Mouse (Mus musculus): ENCODE data around the gene Vps37c. TPM values are rescaled to one million over a fixed set of nuclear protein-coding genes. Genes with fewer than 3 reads are reported as not detected.

The Vps37c gene
- total and polyA plus RNA-seq, 3 experiments: 18.6 to 24.6 (median 20.7) TPM

- Histone ChIP-seq H3K4me1 (ENCODE audit: control insufficient read depth, insufficient read depth, low read length) (peaks cover 5% of the 10 kb centered on the region; the same call in 1 of the 2 replicates), H3K4me3 (no peak overlapping the region), H3K9ac (ENCODE audit: low read depth, low read length) (no peak overlapping the region), H3K27me3 (ENCODE audit: control insufficient read depth, insufficient read depth, low read length) (no peaks in the 10 kb centered on the region), H3K36me3 (ENCODE audit: control insufficient read depth, insufficient read depth, low read length) (no peaks in the 10 kb centered on the region), H3K27ac (no peak overlapping the region), H3K79me2 (replicated peaks; ENCODE audit: control insufficient read depth, insufficient read depth, low read length) (no peaks in the 10 kb centered on the region)
- intact Hi-C loops (cut with DNase I): loop anchor here (1.0 to 5.0 kb wide), 2 partner anchors 117 to 263 kb away; no protein-coding TSS in a partner anchor
- 85% methylated on average over 6 of the region's 6 CpGs for WGBS
- DNase-seq: no peak
- TF ChIP-seq CTCF (IDR thresholded peaks at IDR 0.05) (no peak), POLR2A (IDR thresholded peaks at IDR 0.05; ENCODE audit: insufficient read depth, low read depth, low read length) (no peak), EP300 (IDR thresholded peaks at IDR 0.05; ENCODE audit: insufficient read depth, low read depth, low read length) (no peak)
Measured at GRCm38 (mm10) chr19:10714168-10714567, 25.6 kb downstream of the Vps37c start.

DNA sequence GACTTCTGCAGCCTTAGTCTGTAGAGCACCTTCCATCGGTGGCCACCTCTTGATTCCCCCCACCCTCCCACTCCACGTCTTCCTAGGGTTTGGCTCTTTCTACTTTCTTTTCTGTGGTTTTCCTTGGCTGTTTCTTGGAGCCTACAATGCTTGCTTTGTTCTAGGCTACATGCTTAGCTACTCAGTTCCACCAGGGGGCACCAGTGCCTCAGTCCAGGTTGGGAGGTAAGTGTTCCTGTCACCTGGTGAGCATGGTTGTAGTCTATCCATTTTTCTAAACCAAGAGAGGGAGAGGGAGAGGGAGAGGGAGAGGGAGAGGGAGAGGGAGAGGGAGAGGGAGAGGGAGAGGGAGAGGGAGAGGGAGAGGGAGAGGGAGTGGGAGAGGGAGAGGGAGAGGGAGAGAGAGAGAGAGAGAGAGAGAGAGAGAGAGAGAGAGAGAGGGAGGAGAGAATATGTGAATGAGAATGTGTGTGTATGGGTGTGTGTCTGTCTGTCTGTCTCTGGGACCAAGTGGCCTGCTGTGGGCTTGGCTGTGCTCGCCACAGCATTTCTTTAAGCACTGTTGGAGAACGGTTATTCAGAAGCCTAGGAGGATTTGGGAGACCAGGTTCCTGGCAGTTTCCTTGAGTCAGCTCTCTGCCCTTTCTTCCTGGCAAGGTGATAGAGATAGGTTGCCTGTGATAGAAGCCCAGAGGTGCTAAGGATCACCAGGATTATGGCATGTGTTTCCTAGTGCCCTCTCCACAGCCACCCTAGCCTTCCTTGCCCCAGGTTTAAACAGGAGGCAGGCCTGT, 26.3 kb downstream of the Vps37c start:
- H3K27me3 ChIP-seq (ENCODE audit: control insufficient read depth, insufficient read depth, low read length): no peaks in the 10 kb centered on the region
- intact Hi-C loops (cut with DNase I): loop anchor here (1.0 to 5.0 kb wide), 3 partner anchors 116 to 262 kb away; partner anchors contain the start of gene Tmem109
- peaks cover 4% of the 10 kb centered on the region; the same call in 1 of the 2 replicates for H3K4me1 ChIP-seq (ENCODE audit: control insufficient read depth, insufficient read depth, low read length)
- no peak overlapping the region for H3K4me3 ChIP-seq
- H3K27ac ChIP-seq: no peak overlapping the region
- TF ChIP-seq POLR2A (IDR thresholded peaks at IDR 0.05; ENCODE audit: insufficient read depth, low read depth, low read length): no peak
- peak; percentile 80 for TF ChIP-seq EP300 (IDR thresholded peaks at IDR 0.05; ENCODE audit: insufficient read depth, low read depth, low read length)
- TF ChIP-seq CTCF (IDR thresholded peaks at IDR 0.05): peak; percentile 72
- DNase-seq: peak; percentile 50 to 74
- 46% methylated on average over 4 of the region's 4 CpGs for WGBS
- no peaks in the 10 kb centered on the region for H3K36me3 ChIP-seq (ENCODE audit: control insufficient read depth, insufficient read depth, low read length)
- H3K9ac ChIP-seq (ENCODE audit: low read depth, low read length): no peak overlapping the region
- no peaks in the 10 kb centered on the region for H3K79me2 ChIP-seq (replicated peaks; ENCODE audit: control insufficient read depth, insufficient read depth, low read length)

- 75% methylated on average over 6 of the region's 6 CpGs for WGBS
- Histone ChIP-seq H3K4me3 (no peak overlapping the region), H3K36me3 (ENCODE audit: control insufficient read depth, insufficient read depth, low read length) (no peaks in the 10 kb centered on the region), H3K4me1 (ENCODE audit: control insufficient read depth, insufficient read depth, low read length) (peaks cover 3% of the 10 kb centered on the region; the same call in 1 of the 2 replicates), H3K79me2 (replicated peaks; ENCODE audit: control insufficient read depth, insufficient read depth, low read length) (no peaks in the 10 kb centered on the region), H3K9ac (ENCODE audit: low read depth, low read length) (no peak overlapping the region), H3K27ac (no peak overlapping the region), H3K27me3 (ENCODE audit: control insufficient read depth, insufficient read depth, low read length) (no peaks in the 10 kb centered on the region)
- TF ChIP-seq EP300 (IDR thresholded peaks at IDR 0.05; ENCODE audit: insufficient read depth, low read depth, low read length) (no peak), POLR2A (IDR thresholded peaks at IDR 0.05; ENCODE audit: insufficient read depth, low read depth, low read length) (no peak), CTCF (IDR thresholded peaks at IDR 0.05) (no peak)
- DNase-seq: no peak
- intact Hi-C loops (cut with DNase I): loop anchor here (5.0 kb wide), 1 partner anchor 167 kb away; the partner anchor contains the start of gene Tmem109
Measured at GRCm38 (mm10) chr19:10715476-10715875, 26.9 kb downstream of the Vps37c start.

DNA sequence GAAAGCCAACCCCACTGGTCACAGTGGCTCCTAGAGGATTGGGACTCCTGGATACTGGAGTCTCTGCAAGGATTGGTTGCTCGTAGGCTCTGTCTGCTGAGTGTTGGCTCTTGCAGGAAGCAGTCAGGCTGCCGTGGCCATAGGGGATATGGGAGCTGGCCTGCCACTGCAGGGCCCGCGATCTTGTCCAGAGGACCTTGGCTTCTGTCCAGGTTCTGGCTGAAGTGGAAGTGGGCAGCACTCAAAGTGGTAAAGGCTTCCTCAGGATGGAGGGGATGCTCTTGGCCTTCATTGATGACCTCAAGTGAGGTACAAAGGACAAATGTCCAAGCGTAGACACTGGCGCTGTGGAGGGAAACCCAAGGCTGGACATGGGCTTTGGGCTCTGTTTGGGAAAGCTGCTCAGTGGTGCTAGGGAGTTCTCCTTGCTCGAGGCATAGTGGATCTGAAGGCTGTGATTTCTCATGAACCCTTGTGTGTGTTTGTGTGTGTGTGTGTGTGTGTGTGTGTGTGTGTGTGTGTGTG, 29.8 kb downstream of the Vps37c start:
- intact Hi-C loops (cut with DNase I): loop anchor here (5.0 kb wide), 1 partner anchor 164 kb away; the partner anchor contains the start of gene Tmem109
- H3K27ac ChIP-seq: no peak overlapping the region
- TF ChIP-seq EP300 (IDR thresholded peaks at IDR 0.05; ENCODE audit: insufficient read depth, low read depth, low read length) (no peak), CTCF (IDR thresholded peaks at IDR 0.05) (no peak), POLR2A (IDR thresholded peaks at IDR 0.05; ENCODE audit: insufficient read depth, low read depth, low read length) (no peak)
- DNase-seq: no peak
- H3K79me2 ChIP-seq (replicated peaks; ENCODE audit: control insufficient read depth, insufficient read depth, low read length): no peaks in the 10 kb centered on the region
- H3K4me3 ChIP-seq: no peak overlapping the region
- no peaks in the 10 kb centered on the region for H3K36me3 ChIP-seq (ENCODE audit: control insufficient read depth, insufficient read depth, low read length)
- no peak overlapping the region for H3K9ac ChIP-seq (ENCODE audit: low read depth, low read length)
- no peaks in the 10 kb centered on the region for H3K27me3 ChIP-seq (ENCODE audit: control insufficient read depth, insufficient read depth, low read length)
- peaks cover 3% of the 10 kb centered on the region; the same call in 1 of the 2 replicates for H3K4me1 ChIP-seq (ENCODE audit: control insufficient read depth, insufficient read depth, low read length)
- WGBS: 38% methylated on average over 7 of the region's 7 CpGs

GRCm38 (mm10) chr19:10719751-10720150, 31.2 kb downstream of the Vps37c start:
- peaks cover 3% of the 10 kb centered on the region; the same call in 1 of the 2 replicates for H3K4me1 ChIP-seq (ENCODE audit: control insufficient read depth, insufficient read depth, low read length)
- no peaks in the 10 kb centered on the region for H3K27me3 ChIP-seq (ENCODE audit: control insufficient read depth, insufficient read depth, low read length)
- no peaks in the 10 kb centered on the region for H3K79me2 ChIP-seq (replicated peaks; ENCODE audit: control insufficient read depth, insufficient read depth, low read length)
- TF ChIP-seq EP300 (IDR thresholded peaks at IDR 0.05; ENCODE audit: insufficient read depth, low read depth, low read length) (no peak), POLR2A (IDR thresholded peaks at IDR 0.05; ENCODE audit: insufficient read depth, low read depth, low read length) (no peak), CTCF (IDR thresholded peaks at IDR 0.05) (no peak)
- 77% methylated on average over 2 of the region's 2 CpGs for WGBS
- DNase-seq: no peak
- no peak overlapping the region for H3K9ac ChIP-seq (ENCODE audit: low read depth, low read length)
- H3K27ac ChIP-seq: peak overlapping the region; percentile 59
- no peak overlapping the region for H3K4me3 ChIP-seq
- H3K36me3 ChIP-seq (ENCODE audit: control insufficient read depth, insufficient read depth, low read length): no peaks in the 10 kb centered on the region
- intact Hi-C loops (cut with DNase I): loop anchor here (5.0 kb wide), 1 partner anchor 163 kb away; the partner anchor contains the start of gene Tmem109
